Mouse (Mus musculus) spleen, postnatal 36 days (tissue): Measurements from ENCODE around the gene Apbb2.
A peak's percentile ranks its signal among the peaks of the same experiment; 100 is the strongest.

Experiments
- DNase-seq, 2 experiments: peaks; one replicate each; pipeline ENCODE4 v3.0.0; 2022; ENCODE audit warnings: low spot score in 2 of 2, mixed read lengths in 1 of 2

The Apbb2 gene

GRCm38 (mm10) chr5:66549691-66550090, 68.9 kb downstream of the Apbb2 start:
- DNase-seq: no peak

- peak in 1 of 2 experiments; percentile 8 for DNase-seq
These were observed 71.5 kb downstream of the Apbb2 start for GRCm38 (mm10) chr5:66546969-66547511.

DNA sequence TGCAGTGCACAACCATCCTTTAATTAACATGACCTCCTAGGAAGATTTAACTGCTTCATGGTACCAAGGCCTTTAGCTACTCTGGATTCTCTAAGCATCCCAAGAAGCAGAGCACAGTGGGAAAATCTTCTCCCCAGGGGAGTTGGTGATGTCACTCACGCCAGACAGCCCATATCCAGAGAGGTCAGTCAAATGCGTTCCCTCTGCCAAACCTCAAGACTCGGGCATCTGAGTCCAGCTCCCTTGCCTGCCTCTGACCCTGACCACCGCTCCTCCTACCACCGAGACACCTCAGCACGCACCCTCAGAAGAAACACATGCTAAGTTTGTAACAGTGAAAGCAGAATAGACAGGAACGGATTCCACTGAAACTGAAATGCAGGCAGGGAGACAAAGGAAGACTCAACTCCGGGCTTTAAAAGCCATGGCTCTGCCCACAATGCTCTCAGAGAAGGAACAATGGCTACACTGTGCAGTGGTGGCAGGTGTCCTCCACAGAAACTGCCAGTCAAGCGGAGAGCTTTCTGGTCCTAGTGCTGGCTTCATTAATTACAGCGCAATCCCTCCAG, 72.9 kb downstream of the Apbb2 start:
- no peak for DNase-seq

DNA sequence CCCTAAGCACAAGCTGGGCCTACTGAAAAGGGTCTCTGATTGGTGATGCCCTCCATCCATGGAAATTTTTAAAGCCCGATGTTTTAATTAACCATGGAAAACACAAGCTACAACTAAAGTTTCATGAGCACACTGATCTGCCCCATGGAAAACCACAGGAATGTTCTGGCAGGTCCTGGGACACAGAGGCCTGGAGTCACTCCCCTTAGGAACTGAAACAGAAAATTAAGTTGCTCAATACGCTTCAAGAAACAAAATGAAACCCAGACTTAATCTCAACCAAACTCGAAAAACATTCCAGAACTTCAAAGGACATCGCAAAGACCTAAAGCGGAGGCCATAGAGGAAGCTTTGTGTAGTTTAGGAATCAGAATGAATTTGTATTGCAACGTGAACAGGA, 74.8 kb downstream of the Apbb2 start:
- no peak for DNase-seq

DNA sequence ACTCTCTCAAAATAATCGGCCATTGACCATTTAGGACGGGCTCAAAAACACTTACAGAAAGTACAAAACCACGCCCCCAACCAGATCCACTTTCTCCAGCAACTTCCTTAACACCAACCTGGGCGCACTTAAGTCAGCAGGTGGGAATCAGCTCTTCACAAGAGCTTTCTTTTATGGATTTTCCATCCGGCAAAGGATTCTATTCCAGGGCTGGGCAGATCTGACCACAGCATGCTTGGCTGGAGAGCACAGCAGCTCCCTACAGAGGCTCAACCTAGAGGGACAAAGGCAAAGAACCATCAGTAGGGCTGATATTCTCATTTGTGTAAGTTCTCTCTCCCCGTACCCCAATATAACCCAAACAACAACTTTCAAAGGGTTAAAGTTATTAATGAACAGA, 75.2 kb downstream of the Apbb2 start:
- no peak for DNase-seq

GRCm38 (mm10) chr5:66542521-66542920, 76.1 kb downstream of the Apbb2 start:
- no peak for DNase-seq

- no peak for DNase-seq
These were observed 77.2 kb downstream of the Apbb2 start for GRCm38 (mm10) chr5:66541385-66541784.

DNA sequence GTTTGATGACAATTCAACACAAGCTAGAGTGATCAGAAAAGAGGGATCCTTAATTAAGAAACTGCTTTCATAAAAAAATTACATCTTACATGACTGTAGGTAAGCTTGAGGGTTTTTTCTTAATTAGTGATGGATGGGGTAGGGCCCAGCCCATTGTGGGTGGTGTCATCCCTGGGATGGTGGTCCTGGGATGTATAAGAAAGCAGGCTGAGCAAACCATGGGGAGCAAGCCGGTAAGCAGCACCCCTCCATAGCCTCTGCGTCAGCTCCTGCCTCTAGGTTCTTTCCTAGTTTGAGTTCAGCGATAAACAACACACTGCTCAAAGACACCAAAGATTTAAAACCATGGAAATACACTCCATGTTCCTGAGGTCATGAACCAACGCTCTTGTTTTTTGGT, 78.3 kb downstream of the Apbb2 start:
- DNase-seq: no peak

- DNase-seq: no peak
These were observed 80.8 kb downstream of the Apbb2 start for GRCm38 (mm10) chr5:66537811-66538210.

- DNase-seq: no peak
These were observed 81.8 kb downstream of the Apbb2 start for GRCm38 (mm10) chr5:66536696-66537358.

DNA sequence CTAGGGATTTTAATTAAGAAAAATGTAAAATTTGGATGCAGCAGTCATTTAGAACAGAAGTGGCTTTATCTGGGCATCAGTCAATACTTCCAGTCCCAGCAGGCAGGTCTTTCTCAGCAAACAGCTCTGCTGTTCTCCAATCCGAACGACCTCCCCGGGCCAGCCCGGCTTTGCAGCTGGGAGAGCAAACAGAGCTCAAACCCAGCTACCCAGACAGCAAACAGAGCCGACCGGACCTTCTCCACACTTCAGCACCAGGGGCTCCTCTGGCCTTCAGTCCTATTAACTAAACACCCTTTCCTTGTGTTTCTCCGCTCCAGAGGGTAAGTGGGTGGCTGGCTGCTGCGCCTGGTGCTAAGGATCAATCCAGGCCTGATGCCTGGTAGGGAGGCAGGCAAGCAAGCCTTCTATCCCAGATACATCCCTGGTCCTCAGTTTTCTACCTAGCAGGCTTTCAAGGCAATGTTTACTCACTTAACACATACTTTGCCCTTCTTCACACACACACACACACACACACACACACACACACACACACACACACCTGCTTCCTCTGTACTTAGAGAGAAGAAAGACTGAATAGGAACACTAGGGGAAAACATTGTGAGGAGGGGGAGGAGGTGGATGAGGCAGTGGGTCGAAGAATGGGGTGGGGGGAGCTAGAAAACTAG, 82.9 kb downstream of the Apbb2 start:
- no peak for DNase-seq

DNA sequence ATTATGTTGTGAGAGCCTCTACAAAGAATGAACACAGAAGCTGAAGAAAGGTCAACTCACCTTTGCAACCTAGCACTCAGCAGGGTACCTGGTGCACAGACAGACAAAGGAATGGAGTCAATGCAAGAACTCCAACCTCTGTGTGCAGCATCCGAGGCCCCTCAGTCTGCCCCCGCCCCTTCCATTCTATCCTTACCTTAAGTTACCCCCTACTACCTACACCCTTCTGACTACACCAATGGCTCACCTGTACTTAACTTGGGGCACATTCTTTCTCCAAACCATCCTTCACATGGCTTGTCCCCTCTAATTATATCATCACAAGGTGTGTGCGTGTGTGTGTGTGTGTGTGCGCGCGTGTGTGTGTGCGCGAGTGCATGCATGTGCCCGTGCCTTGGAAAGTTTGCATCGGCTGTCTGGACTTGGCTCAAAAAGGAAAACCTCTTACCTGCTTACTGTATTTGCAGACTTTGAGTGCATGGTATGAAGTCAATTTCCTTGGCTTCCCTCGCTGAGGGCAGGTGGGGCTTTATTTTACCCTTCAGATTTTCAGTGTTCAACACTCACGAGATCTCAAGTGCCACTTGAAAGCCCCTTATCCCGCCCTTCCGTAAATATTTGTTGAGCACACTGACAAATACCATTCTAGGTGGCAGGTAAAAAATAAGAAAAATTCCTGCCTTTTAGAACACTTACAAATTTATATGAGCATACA, 84.7 kb downstream of the Apbb2 start:
- no peak for DNase-seq

DNA sequence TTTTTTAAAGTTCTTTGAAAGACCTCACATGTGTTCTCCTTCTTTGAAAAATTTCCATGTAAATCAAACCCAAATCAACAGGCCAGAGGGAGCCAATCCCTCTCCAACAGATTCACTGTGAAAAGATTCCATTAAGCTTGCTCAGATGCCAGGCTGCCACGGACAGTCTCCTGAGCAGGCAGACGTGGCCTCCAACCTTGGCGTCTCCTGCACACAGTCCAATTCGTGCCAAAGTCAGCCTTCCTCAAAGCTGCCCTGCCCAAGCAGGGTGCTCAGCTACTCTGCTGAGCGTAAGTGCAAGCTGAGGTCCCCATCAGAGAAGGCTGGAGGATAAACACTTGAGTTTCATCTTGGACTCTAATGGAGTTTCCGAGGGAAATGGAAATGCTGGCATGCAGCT, 85.8 kb downstream of the Apbb2 start:
- DNase-seq: no peak

DNA sequence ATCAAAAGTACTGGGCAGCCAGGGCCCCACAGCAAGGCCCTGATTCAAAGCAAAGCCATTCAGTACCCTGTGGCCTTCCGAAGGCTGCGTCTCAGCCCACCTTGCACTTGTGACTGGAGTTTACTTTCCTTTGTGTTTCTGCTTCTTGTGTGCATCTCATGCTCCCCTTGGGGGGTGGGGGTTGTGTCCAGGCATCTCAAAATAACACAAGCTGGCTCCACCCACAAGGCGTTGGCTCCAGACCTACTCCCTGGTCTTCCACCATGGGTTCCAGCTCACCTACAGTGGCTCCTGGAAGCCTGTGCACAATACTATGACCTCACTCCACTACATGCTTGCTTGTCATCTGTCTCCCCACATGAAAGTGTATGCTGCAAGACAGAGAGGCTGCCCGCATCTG, 88.2 kb downstream of the Apbb2 start:
- no peak for DNase-seq

DNA sequence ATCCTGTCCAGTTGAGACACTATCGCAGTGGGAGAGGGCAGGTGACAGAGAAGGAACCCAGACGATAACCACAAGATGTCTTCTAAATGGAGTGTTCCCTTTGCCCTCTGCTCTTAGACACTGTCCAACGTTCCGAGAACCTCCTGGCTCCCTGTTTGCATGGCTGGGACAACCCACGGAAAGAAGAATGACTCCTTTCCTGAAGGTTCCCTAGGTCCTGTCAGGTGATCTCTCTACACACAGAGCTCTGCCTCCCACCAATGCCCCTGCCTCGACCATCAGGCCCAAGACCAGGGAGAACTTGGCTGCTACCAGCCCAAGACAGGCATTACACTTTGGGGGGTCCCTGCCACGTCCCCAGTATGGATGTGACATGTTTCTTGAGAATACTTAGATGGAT, 89.0 kb downstream of the Apbb2 start:
- DNase-seq: no peak

- no peak for DNase-seq
These were observed 90.0 kb downstream of the Apbb2 start for GRCm38 (mm10) chr5:66528567-66528966.

DNA sequence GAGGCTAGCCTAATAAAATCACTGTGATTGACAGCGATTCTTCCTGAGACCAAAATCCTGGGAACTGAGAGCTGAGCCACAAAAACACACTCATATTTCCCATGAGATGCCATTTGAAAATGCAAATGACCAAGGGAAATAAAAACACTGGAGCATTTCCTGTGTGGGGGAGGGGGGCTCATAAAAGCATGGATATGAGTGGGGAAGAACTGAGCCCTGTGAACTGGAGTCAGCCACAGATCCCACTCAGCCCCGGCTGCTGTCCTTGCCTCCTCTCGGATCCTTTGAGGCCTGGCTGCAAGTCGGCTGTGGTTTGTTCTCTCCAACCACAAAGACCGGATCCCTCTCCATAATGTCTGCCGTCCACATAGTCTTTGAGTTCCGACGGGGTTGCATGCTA, 91.5 kb downstream of the Apbb2 start:
- no peak for DNase-seq

DNA sequence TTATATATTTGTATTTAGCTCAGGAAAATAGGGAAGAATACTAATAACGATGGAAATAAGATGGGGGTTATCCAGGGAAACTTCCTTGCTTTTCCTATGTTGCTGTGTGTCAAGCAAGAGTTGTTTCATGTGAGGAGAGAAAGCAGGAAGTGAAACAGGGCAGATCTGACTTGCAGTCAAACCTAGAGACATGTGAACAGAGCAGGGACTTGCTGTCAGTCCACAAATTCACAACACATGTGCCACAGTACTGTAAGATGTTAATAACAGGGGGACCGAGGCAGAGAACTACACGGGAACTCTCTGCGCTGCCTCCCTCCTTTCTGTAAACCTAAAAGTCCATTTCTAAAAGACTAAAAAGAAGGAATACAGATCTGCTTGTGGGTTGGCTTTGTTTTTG, 93.6 kb downstream of the Apbb2 start:
- DNase-seq: no peak

GRCm38 (mm10) chr5:66523681-66524503, 94.7 kb downstream of the Apbb2 start:
- DNase-seq: no peak

GRCm38 (mm10) chr5:66521250-66521649, 97.3 kb downstream of the Apbb2 start:
- no peak for DNase-seq

GRCm38 (mm10) chr5:66519511-66519910, 99.1 kb downstream of the Apbb2 start:
- DNase-seq: no peak
